Mouse (Mus musculus) gastrocnemius, adult 2 months (tissue): ENCODE measurements around the gene Anxa8. TPM values are rescaled to one million over a fixed set of nuclear protein-coding genes. Genes with fewer than 3 reads are reported as not detected.

Source experiments
- DNase-seq: peaks from one replicate; pipeline ENCODE4 v3.0.0; 2022
- H3K27ac ChIP-seq: fragments of 200-600 bp; 2 replicates; pipeline ENCODE4 v1.8.1; 2022; ENCODE audit warnings: mild to moderate bottlenecking
- H3K4me3 ChIP-seq: fragments of 200-600 bp; 2 replicates; pipeline ENCODE4 v1.8.1; 2022; ENCODE audit warnings: mild to moderate bottlenecking, moderate library complexity
- CTCF ChIP-seq: fragments of 200-600 bp; IDR thresholded peaks from 2 replicates; pipeline ENCODE4 v1.8.1; 2022; ENCODE audit warnings: antibody characterized with exemption, mild to moderate bottlenecking, moderate library complexity
- intact Hi-C: fragments of 180-260 bp; cut with DNase I; formaldehyde crosslinking; loops from one replicate; pipeline ENCODE4 v1.15.1; 2025
- total RNA-seq, 2 experiments: library from RNA; stranded (reverse); gene quantifications; 2 replicates each; pipeline ENCODE4 v1.2.3; 2021

Anxa8 gene
- total RNA-seq, 2 experiments from 2014 or later: 1.1 TPM

DNA sequence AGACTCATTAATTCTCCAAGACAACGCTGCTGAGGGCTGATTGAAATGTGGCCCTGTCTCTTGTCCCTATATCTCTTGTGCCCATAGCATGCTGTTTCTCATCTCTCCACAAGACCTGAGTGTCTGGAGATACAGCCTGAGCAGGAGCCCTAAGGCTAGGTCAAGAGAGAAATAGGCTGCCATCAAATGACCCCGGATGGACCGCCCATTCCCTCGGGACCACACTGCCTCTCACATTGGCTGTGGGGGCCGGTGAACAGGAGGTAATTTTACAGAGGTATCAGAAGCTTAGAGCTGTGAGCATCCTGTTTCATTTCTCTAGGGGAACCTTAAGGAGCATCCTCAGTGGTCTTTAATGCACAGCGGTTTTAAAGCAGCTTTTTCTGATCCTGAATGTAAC, 45.4 kb downstream of the Anxa8 start:
- no peak overlapping the region for H3K27ac ChIP-seq
- intact Hi-C loops: no loop called here

DNA sequence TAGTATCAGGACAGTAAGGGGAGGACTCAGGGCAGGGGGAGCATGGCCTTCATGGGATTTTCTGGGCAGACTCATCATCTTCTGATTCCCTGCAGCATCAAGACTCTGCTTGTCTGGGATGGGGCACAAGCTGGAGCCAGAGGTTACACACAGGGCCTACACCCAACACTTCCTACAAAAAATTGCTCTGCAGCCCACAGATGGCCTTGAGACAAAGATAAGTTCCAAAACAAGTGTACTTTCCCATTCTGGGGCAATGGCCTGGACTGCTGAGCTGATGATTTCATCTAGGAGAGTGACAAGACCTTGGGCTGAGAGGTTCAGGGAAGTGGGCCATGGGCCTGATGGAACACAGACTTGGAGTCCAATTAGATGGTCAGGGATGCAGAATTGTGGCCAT, 49.6 kb downstream of the Anxa8 start:
- no peak overlapping the region for H3K27ac ChIP-seq
- intact Hi-C loops: no loop called here
- no peak overlapping the region for H3K4me3 ChIP-seq
- TF ChIP-seq CTCF: no peak
- DNase-seq: no peak

More for the DNA sequence above, 45.4 kb downstream of the Anxa8 start:
- no peak for TF ChIP-seq CTCF
- H3K4me3 ChIP-seq: no peak overlapping the region
- no peak for DNase-seq

DNA sequence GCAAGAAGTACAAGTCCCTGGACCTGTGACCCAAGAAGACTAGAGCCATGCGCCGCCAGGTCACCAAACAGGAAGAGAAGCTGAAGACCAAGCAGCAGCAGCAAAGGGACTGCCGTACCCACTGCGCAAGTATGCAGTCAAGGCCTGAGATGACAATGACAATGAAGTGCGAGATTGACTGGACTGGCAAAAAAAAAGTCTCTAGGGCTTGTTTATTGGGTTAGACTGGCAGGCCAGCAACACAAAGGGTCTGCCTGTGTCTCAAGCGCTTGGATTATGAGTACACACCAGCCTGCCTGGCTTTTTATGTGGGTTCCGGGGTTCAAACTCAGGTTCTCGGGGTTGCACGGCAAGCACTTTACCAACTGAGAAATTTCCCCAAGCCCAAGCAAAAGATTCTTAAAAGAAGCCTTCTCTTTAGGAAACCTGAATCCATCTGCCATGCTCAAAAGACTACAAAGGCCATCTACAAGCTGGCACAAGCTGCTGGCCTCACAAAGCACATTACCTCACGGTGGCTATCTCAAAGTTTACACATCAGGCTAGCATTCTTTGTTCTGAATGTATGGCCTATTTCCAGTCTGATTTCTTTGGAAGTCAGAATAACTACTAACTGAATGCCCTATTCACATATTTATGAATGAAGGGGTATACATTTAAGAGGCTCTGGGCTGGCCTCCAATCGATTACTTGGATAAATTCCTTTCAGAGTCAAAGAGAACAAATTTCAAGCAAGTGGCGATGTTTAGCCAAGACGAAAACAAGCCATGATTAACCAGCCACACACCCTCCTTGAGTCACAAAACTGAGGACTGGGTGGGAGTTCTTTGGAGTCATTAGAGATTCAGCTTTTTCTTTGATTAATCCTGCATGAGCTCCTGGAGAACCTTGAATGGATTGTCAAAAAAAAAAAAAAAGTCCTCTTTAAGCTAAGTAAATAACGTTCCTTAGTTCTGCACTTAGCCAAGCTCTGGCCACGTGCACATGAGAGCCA, 54.2 kb downstream of the Anxa8 start:
- Histone ChIP-seq H3K4me3 (no peak overlapping the region), H3K27ac (no peak overlapping the region)
- DNase-seq: no peak
- no peak for TF ChIP-seq CTCF
- intact Hi-C loops: no loop called here

DNA sequence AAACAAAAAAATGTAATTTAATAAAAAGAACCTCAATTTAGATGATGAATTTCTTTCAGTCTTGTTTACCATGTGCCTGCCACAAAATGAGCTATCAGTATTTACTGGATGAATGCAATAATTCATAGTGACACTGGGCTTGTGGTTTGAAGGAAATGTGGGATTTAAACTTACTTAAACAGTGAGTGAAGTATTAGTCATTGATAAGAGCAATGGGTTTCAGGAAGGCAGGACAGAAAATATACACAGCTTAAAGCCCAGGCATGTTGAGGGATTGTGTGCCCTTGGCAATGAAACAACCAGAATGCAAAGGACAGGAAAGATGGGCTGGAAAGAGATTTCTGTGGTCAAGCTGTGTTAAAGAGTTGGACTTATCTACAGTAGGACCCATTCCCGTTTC, 56.5 kb downstream of the Anxa8 start:
- TF ChIP-seq CTCF: no peak
- no peak for DNase-seq
- intact Hi-C loops: no loop called here
- no peak overlapping the region for H3K27ac ChIP-seq
- H3K4me3 ChIP-seq: no peak overlapping the region

DNA sequence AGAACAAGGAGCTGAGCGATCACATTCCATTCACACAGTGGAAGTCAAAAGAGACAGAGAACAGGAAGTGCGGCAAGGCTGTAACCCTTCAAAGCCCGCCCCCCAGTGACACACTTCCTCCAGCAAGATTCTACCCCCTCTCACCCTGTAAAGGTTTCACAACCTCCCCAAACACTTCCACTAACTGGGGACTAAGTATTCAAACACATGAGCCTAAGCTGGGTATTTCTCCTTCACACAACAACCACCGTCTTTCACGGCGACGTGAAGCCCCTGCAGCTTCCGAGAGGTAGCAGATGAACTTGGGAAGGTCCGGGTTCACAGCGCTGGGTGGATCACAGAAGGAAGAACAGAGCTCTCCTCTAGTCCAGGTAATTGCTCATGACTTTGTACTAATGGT, 57.1 kb downstream of the Anxa8 start:
- TF ChIP-seq CTCF: no peak
- no peak for DNase-seq
- H3K4me3 ChIP-seq: no peak overlapping the region
- no peak overlapping the region for H3K27ac ChIP-seq
- intact Hi-C loops: no loop called here

Other genes starting within 250 kb of the Anxa8 start
- gene Gdf10, start 162.4 kb upstream of the Anxa8 start, total RNA-seq: 1 to 10 TPM; 1.1 to 1.9 TPM
- not detected for gene Gdf2, start 144.9 kb upstream of the Anxa8 start, total RNA-seq
- gene Rbp3, start 132.0 kb upstream of the Anxa8 start, total RNA-seq: not detected
- not detected for gene Zfp488, start 107.2 kb upstream of the Anxa8 start, total RNA-seq
- not detected for gene Gm30083, start 70.8 kb upstream of the Anxa8 start, total RNA-seq
- not detected for gene Gm5460, start 69.2 kb upstream of the Anxa8 start, total RNA-seq
- not detected for gene Antxrl, start 33.3 kb upstream of the Anxa8 start, total RNA-seq
- gene A630023A22Rik, start 16.8 kb downstream of the Anxa8 start, total RNA-seq: not detected
- under 1 TPM in 1 of 2 experiments, not detected in 1; 0.06 TPM for gene Npy4r, start 66.5 kb downstream of the Anxa8 start, total RNA-seq
- gene Gprin2, start 115.7 kb downstream of the Anxa8 start, total RNA-seq: under 1 TPM; 0.03 to 0.23 TPM
- under 1 TPM; 0.47 to 0.71 TPM for gene Syt15, start 133.6 kb downstream of the Anxa8 start, total RNA-seq
- 10 to 100 TPM; 10.7 to 11.8 TPM for gene Shld2, start 224.5 kb downstream of the Anxa8 start, total RNA-seq
- 100 to 1,000 TPM; 112 to 139 TPM for gene Glud1, start 224.7 kb downstream of the Anxa8 start, total RNA-seq